ENCODE assay signal across 8 mouse cellular contexts in genomic region chr19:28011718-28012499, GRCm38 (mm10). TPM values are rescaled to one million over a fixed set of nuclear protein-coding genes. Genes with fewer than 3 reads are reported as not detected.
DNase-seq lines count a peak whose midpoint lies in the region; ATAC-seq and TF ChIP-seq lines count a peak whose summit lies in the region.

No protein-coding gene starts in this region.

- peak overlapping the region; percentile 99 for H3K27ac ChIP-seq in intestine, postnatal 0 days (ENCODE audit: low read depth, low read length)
- H3K27ac ChIP-seq in midbrain, embryonic 10.5 days (replicated peaks): peak overlapping the region; percentile 99

- H3K4me1 ChIP-seq in intestine, postnatal 0 days (replicated peaks; ENCODE audit: control insufficient read depth, insufficient read depth, low read length): no peaks in the 10 kb centered on the region
- H3K4me1 ChIP-seq in midbrain, embryonic 10.5 days: peaks cover 39% of the 10 kb centered on the region

- H3K27me3 ChIP-seq in intestine, postnatal 0 days (replicated peaks; ENCODE audit: control insufficient read depth, insufficient read depth, low read length): no peaks in the 10 kb centered on the region
- no peaks in the 10 kb centered on the region for H3K27me3 ChIP-seq in midbrain, embryonic 10.5 days (ENCODE audit: low read depth, poor library complexity, severe bottlenecking)

- TF ChIP-seq CTCF in intestine, postnatal 0 days (IDR thresholded peaks at IDR 0.05; ENCODE audit: low read depth): no peak

- WGBS in intestine, postnatal 0 days: under 1% methylated on average over 50 of the region's 52 CpGs
- WGBS in midbrain, embryonic 10.5 days: under 1% methylated on average over 52 of the region's 52 CpGs

- peak; percentile 89 for DNase-seq in 3134 (ENCODE audit: extremely low read depth, insufficient read length, low spot score)
- peak; percentile 87 for DNase-seq in adrenal gland, adult 2 months
- DNase-seq in embryo, embryonic 11 days: peak; percentile 87
- peak; percentile 38 to 72 for DNase-seq in gastrocnemius, postnatal 4 days (ENCODE audit: low spot score in 2 of 2)
- DNase-seq in left cerebral cortex, postnatal 36 days (ENCODE audit: low spot score in 2 of 2): peak; percentile 83 to 87
- DNase-seq in midbrain, embryonic 10.5 days (ENCODE audit: low spot score): peak; percentile 85
- DNase-seq in spleen, postnatal 14 days (ENCODE audit: low spot score in 2 of 2): peak; percentile 47 to 62

- intact Hi-C loops in left cerebral cortex, postnatal 36 days (cut with DNase I): loop anchor here (2.0 to 10.0 kb wide), 4 partner anchors 75 to 713 kb away; no protein-coding TSS in a partner anchor

- peak overlapping the region; percentile 98 for H3K4me3 ChIP-seq in intestine, postnatal 0 days (ENCODE audit: low read depth, low read length)
- H3K4me3 ChIP-seq in midbrain, embryonic 10.5 days: peak overlapping the region; percentile 97

- ATAC-seq in intestine, postnatal 0 days: peak; percentile 77

- H3K9ac ChIP-seq in intestine, postnatal 0 days (ENCODE audit: low read depth, low read length): peak overlapping the region; percentile 85

- no peaks in the 10 kb centered on the region for H3K36me3 ChIP-seq in intestine, postnatal 0 days (ENCODE audit: control insufficient read depth, insufficient read depth)
- no peaks in the 10 kb centered on the region for H3K36me3 ChIP-seq in midbrain, embryonic 10.5 days

- H3K9me3 ChIP-seq in intestine, postnatal 0 days (ENCODE audit: control insufficient read depth): no peaks in the 10 kb centered on the region
- no peaks in the 10 kb centered on the region for H3K9me3 ChIP-seq in midbrain, embryonic 10.5 days (replicated peaks)

- peak overlapping the region; percentile 89 for H3K4me2 ChIP-seq in intestine, postnatal 0 days (replicated peaks; ENCODE audit: low read depth)

RNA-seq across cellular contexts. Expression of gene Rfx3, which starts 0.9 kb away (rescaled TPM):
- 1 to 10 TPM; 6.6 TPM for total RNA-seq in adrenal gland, adult 2 months (2021)
- 0.54 and 0.76 TPM in 2 replicates for polyA plus RNA-seq in adrenal gland, adult 2 months (2012; rRNA removed)
- total RNA-seq in gastrocnemius, postnatal 4 days (2021): 1 to 10 TPM; 6.2 to 7.1 TPM
- 1.6 and 1.9 TPM in 2 replicates for polyA plus RNA-seq in intestine, postnatal 0 days (2015; fragmentation: Nextera tagmentation; extraction: Ambion mirVana)
- total RNA-seq in left cerebral cortex, postnatal 36 days (2021): 10 to 100 TPM; 56.0 to 83.6 TPM
- polyA plus RNA-seq in midbrain, embryonic 10.5 days (2016; fragmentation: Nextera tagmentation; extraction: Ambion mirVana): 25.3 and 28.9 TPM in 2 replicates

Comparison
In these comparisons a context has a peak if more than half of its experiments do, and no peak if none do; other contexts are left out.
1. Peak in every context shown above with its lines: DNase-seq, ATAC-seq, H3K4me3 ChIP-seq and H3K27ac ChIP-seq.
2. RNA of gene Rfx3, which starts 0.9 kb away (total RNA-seq): 56.0 to 83.6 TPM in left cerebral cortex, postnatal 36 days; 6.2 to 7.1 TPM in gastrocnemius, postnatal 4 days and 6.6 TPM in adrenal gland, adult 2 months; every median in the first group is over 4 times any median in the second.